Mouse (Mus musculus) kidney, postnatal 36 days (tissue): ENCODE results near the gene Hipk3.

Experiments
- DNase-seq, 2 experiments: peaks; one replicate each; pipeline ENCODE4 v3.0.0; 2021 to 2022; ENCODE audit warnings: mixed read lengths in 2 of 2

Gene Hipk3

GRCm38 (mm10) chr2:104493951-104494800 lies at the start of gene Hipk3:
Gene Hipk3, minus strand, starts transcription at chr2:104494446.
- DNase-seq = peak; percentile 84 to 89

GRCm38 (mm10) chr2:104540286-104540685 lies 46.0 kb upstream of the Hipk3 start:
- DNase-seq = no peak

GRCm38 (mm10) chr2:104534751-104535150 lies 40.5 kb upstream of the Hipk3 start:
- peak; percentile 6 to 37 for DNase-seq

GRCm38 (mm10) chr2:104532548-104532947 lies 38.3 kb upstream of the Hipk3 start:
- DNase-seq = no peak

- no peak for DNase-seq
These were observed 32.3 kb upstream of the Hipk3 start for GRCm38 (mm10) chr2:104526559-104526958.

- DNase-seq = no peak
These were observed 31.3 kb upstream of the Hipk3 start for GRCm38 (mm10) chr2:104525506-104525905.

GRCm38 (mm10) chr2:104511622-104512021 lies 17.4 kb upstream of the Hipk3 start:
- no peak for DNase-seq

- no peak for DNase-seq
These were observed 8.1 kb upstream of the Hipk3 start for GRCm38 (mm10) chr2:104502388-104502787.

GRCm38 (mm10) chr2:104501091-104501490 lies 6.8 kb upstream of the Hipk3 start:
- no peak for DNase-seq

GRCm38 (mm10) chr2:104497771-104498170 lies 3.5 kb upstream of the Hipk3 start:
- no peak for DNase-seq

- no peak for DNase-seq
These were observed 3.0 kb upstream of the Hipk3 start for GRCm38 (mm10) chr2:104497231-104497630.

- DNase-seq = no peak
These were observed 2.0 kb upstream of the Hipk3 start for GRCm38 (mm10) chr2:104496206-104496605.

GRCm38 (mm10) chr2:104494801-104495185 lies 547 bp upstream of the Hipk3 start:
- DNase-seq = no peak

- peak; percentile 78 to 86 for DNase-seq
These were observed 960 bp downstream of the Hipk3 start for GRCm38 (mm10) chr2:104493021-104493950.

GRCm38 (mm10) chr2:104491221-104491795 lies 2.9 kb downstream of the Hipk3 start:
- no peak for DNase-seq

GRCm38 (mm10) chr2:104490761-104491160 lies 3.5 kb downstream of the Hipk3 start:
- no peak for DNase-seq

GRCm38 (mm10) chr2:104489851-104490250 lies 4.4 kb downstream of the Hipk3 start:
- no peak for DNase-seq

- no peak for DNase-seq
These were observed 9.8 kb downstream of the Hipk3 start for GRCm38 (mm10) chr2:104484438-104484837.

- DNase-seq = peak in 1 of 2 experiments; percentile 76
These were observed 12.1 kb downstream of the Hipk3 start for GRCm38 (mm10) chr2:104482156-104482555.

GRCm38 (mm10) chr2:104479054-104479453 lies 15.2 kb downstream of the Hipk3 start:
- peak in 1 of 2 experiments; percentile 47 for DNase-seq

GRCm38 (mm10) chr2:104477398-104478015 lies 16.7 kb downstream of the Hipk3 start:
- no peak for DNase-seq

- DNase-seq = no peak
These were observed 22.2 kb downstream of the Hipk3 start for GRCm38 (mm10) chr2:104472056-104472455.

GRCm38 (mm10) chr2:104471161-104471560 lies 23.1 kb downstream of the Hipk3 start:
- DNase-seq = no peak
